Mouse (Mus musculus): ENCODE measurements around the gene BC107364. TPM values are rescaled to one million over a fixed set of nuclear protein-coding genes. Genes with fewer than 3 reads are reported as not detected.
"Not testable (repeated sequence)": the region's sequence is repeated elsewhere in the genome, so short reads cannot be mapped to it uniquely, and the experiment has no call there.

The BC107364 gene
- polyA plus RNA-seq, 1 experiment from 2014 or later: not detected

GRCm38 (mm10) chr3:96482451-96482850 lies 30.3 kb upstream of the BC107364 start:
- Histone ChIP-seq H3K36me3 (no peaks in the 10 kb centered on the region), H3K4me3 (no peak overlapping the region), H3K4me2 (no peak overlapping the region), H3K9ac (no peak overlapping the region), H3K27ac (no peak overlapping the region), H3K9me3 (no peaks in the 10 kb centered on the region), H3K27me3 (peaks cover 56% of the 10 kb centered on the region), H3K4me1 (replicated peaks) (peaks cover 4% of the 10 kb centered on the region; the same call in 1 of the 2 replicates)
- WGBS: 89% methylated on average over 13 of the region's 13 CpGs
- no peak for ATAC-seq (ENCODE audit: low FRiP score)

- no peaks in the 10 kb centered on the region for H3K9me3 ChIP-seq
- H3K27me3 ChIP-seq: peaks cover 62% of the 10 kb centered on the region
- no peak overlapping the region for H3K27ac ChIP-seq
- H3K4me1 ChIP-seq (replicated peaks): no peaks in the 10 kb centered on the region
- no peak overlapping the region for H3K9ac ChIP-seq
- H3K4me2 ChIP-seq: no peak overlapping the region
- ATAC-seq (ENCODE audit: low FRiP score): no peak
- no peaks in the 10 kb centered on the region for H3K36me3 ChIP-seq
- WGBS: 90% methylated on average over 3 of the region's 3 CpGs
- no peak overlapping the region for H3K4me3 ChIP-seq
Measured at GRCm38 (mm10) chr3:96481856-96482255, 29.8 kb upstream of the BC107364 start.

- Histone ChIP-seq H3K9ac (no peak overlapping the region), H3K4me1 (replicated peaks) (no peaks in the 10 kb centered on the region), H3K27ac (no peak overlapping the region), H3K4me3 (no peak overlapping the region), H3K27me3 (peaks cover 71% of the 10 kb centered on the region), H3K9me3 (no peaks in the 10 kb centered on the region), H3K4me2 (no peak overlapping the region), H3K36me3 (no peaks in the 10 kb centered on the region)
- 91% methylated on average over 4 of the region's 4 CpGs for WGBS
- ATAC-seq (ENCODE audit: low FRiP score): no peak
Measured at GRCm38 (mm10) chr3:96480684-96481270, 28.7 kb upstream of the BC107364 start.

- Histone ChIP-seq H3K9ac (no peak overlapping the region), H3K4me3 (no peak overlapping the region), H3K36me3 (no peaks in the 10 kb centered on the region), H3K27ac (no peak overlapping the region), H3K4me1 (replicated peaks) (peaks cover 7% of the 10 kb centered on the region), H3K4me2 (no peak overlapping the region), H3K9me3 (no peaks in the 10 kb centered on the region), H3K27me3 (peaks cover 74% of the 10 kb centered on the region)
- WGBS: 35% methylated on average over 3 of the region's 3 CpGs
- no peak for ATAC-seq (ENCODE audit: low FRiP score)
Measured at GRCm38 (mm10) chr3:96479249-96479648, 27.1 kb upstream of the BC107364 start.

- H3K4me1 ChIP-seq (replicated peaks): peaks cover 7% of the 10 kb centered on the region
- peaks cover 77% of the 10 kb centered on the region for H3K27me3 ChIP-seq
- 65% methylated on average over 6 of the region's 6 CpGs for WGBS
- H3K4me2 ChIP-seq: no peak overlapping the region
- no peak overlapping the region for H3K4me3 ChIP-seq
- no peaks in the 10 kb centered on the region for H3K36me3 ChIP-seq
- H3K9me3 ChIP-seq: no peaks in the 10 kb centered on the region
- no peak overlapping the region for H3K9ac ChIP-seq
- ATAC-seq (ENCODE audit: low FRiP score): no peak
- H3K27ac ChIP-seq: no peak overlapping the region
Measured at GRCm38 (mm10) chr3:96477558-96477957, 25.5 kb upstream of the BC107364 start.

- H3K36me3 ChIP-seq: no peaks in the 10 kb centered on the region
- 52% methylated on average over 3 of the region's 3 CpGs for WGBS
- peaks cover 81% of the 10 kb centered on the region for H3K27me3 ChIP-seq
- no peak overlapping the region for H3K4me3 ChIP-seq
- no peak for ATAC-seq (ENCODE audit: low FRiP score)
- no peak overlapping the region for H3K27ac ChIP-seq
- no peak overlapping the region for H3K4me2 ChIP-seq
- H3K4me1 ChIP-seq (replicated peaks): peaks cover 7% of the 10 kb centered on the region
- H3K9me3 ChIP-seq: no peaks in the 10 kb centered on the region
- no peak overlapping the region for H3K9ac ChIP-seq
Measured at GRCm38 (mm10) chr3:96477084-96477483, 25.0 kb upstream of the BC107364 start.

GRCm38 (mm10) chr3:96474909-96475655 lies 23.0 kb upstream of the BC107364 start:
- H3K9me3 ChIP-seq: no peaks in the 10 kb centered on the region
- H3K27ac ChIP-seq: no peak overlapping the region
- WGBS: 2% methylated on average over 44 of the region's 44 CpGs
- H3K4me1 ChIP-seq (replicated peaks): peaks cover 7% of the 10 kb centered on the region
- peak overlapping the region; percentile 51 for H3K4me2 ChIP-seq
- H3K4me3 ChIP-seq: peak overlapping the region; percentile 30
- H3K9ac ChIP-seq: peak overlapping the region; percentile 16; the same call in 1 of the 2 replicates
- peaks cover 82% of the 10 kb centered on the region for H3K27me3 ChIP-seq
- ATAC-seq (ENCODE audit: low FRiP score): no peak
- H3K36me3 ChIP-seq: no peaks in the 10 kb centered on the region

GRCm38 (mm10) chr3:96473556-96473955 lies 21.4 kb upstream of the BC107364 start:
- H3K27me3 ChIP-seq: peaks cover 82% of the 10 kb centered on the region
- 73% methylated on average over 3 of the region's 3 CpGs for WGBS
- not testable (repeated sequence) for H3K4me3 ChIP-seq; H3K4me2 ChIP-seq; H3K9ac ChIP-seq; H3K27ac ChIP-seq; ATAC-seq (ENCODE audit: low FRiP score); H3K9me3 ChIP-seq; H3K4me1 ChIP-seq (replicated peaks); H3K36me3 ChIP-seq

GRCm38 (mm10) chr3:96472066-96472465 lies 20.0 kb upstream of the BC107364 start:
- Histone ChIP-seq H3K4me2 (no peak overlapping the region), H3K36me3 (no peaks in the 10 kb centered on the region), H3K9ac (no peak overlapping the region), H3K27ac (no peak overlapping the region), H3K9me3 (no peaks in the 10 kb centered on the region), H3K4me3 (no peak overlapping the region), H3K4me1 (replicated peaks) (peaks cover 7% of the 10 kb centered on the region), H3K27me3 (peaks cover 80% of the 10 kb centered on the region)
- no peak for ATAC-seq (ENCODE audit: low FRiP score)
- 91% methylated on average over 5 of the region's 5 CpGs for WGBS

GRCm38 (mm10) chr3:96469626-96470025 lies 17.5 kb upstream of the BC107364 start:
- no peak overlapping the region for H3K9ac ChIP-seq
- H3K27ac ChIP-seq: no peak overlapping the region
- no peak overlapping the region for H3K4me2 ChIP-seq
- no peak overlapping the region for H3K4me3 ChIP-seq
- peaks cover 1% of the 10 kb centered on the region for H3K4me1 ChIP-seq (replicated peaks)
- H3K9me3 ChIP-seq: no peaks in the 10 kb centered on the region
- no peaks in the 10 kb centered on the region for H3K36me3 ChIP-seq
- 90% methylated on average over 3 of the region's 3 CpGs for WGBS
- no peak for ATAC-seq (ENCODE audit: low FRiP score)
- H3K27me3 ChIP-seq: peaks cover 82% of the 10 kb centered on the region

- not testable (repeated sequence) for H3K4me3 ChIP-seq; H3K4me1 ChIP-seq (replicated peaks); H3K9ac ChIP-seq; H3K27ac ChIP-seq; ATAC-seq (ENCODE audit: low FRiP score); H3K9me3 ChIP-seq; H3K4me2 ChIP-seq; H3K36me3 ChIP-seq
- 88% methylated on average over 3 of the region's 3 CpGs for WGBS
- peaks cover 80% of the 10 kb centered on the region for H3K27me3 ChIP-seq
Measured at GRCm38 (mm10) chr3:96468335-96468734, 16.2 kb upstream of the BC107364 start.

- Histone ChIP-seq H3K4me2 (no peak overlapping the region), H3K9me3 (no peaks in the 10 kb centered on the region), H3K4me3 (no peak overlapping the region), H3K9ac (no peak overlapping the region), H3K27me3 (peaks cover 73% of the 10 kb centered on the region), H3K36me3 (no peaks in the 10 kb centered on the region), H3K4me1 (replicated peaks) (peaks cover 3% of the 10 kb centered on the region; the same call in 1 of the 2 replicates), H3K27ac (no peak overlapping the region)
- ATAC-seq (ENCODE audit: low FRiP score): no peak
- 91% methylated on average over 8 of the region's 8 CpGs for WGBS
Measured at GRCm38 (mm10) chr3:96467641-96468040, 15.5 kb upstream of the BC107364 start.

GRCm38 (mm10) chr3:96463891-96464290 lies 11.8 kb upstream of the BC107364 start:
- ATAC-seq (ENCODE audit: low FRiP score): no peak
- WGBS: 5% methylated on average over 25 of the region's 25 CpGs
- Histone ChIP-seq H3K9me3 (no peaks in the 10 kb centered on the region), H3K27me3 (peaks cover 49% of the 10 kb centered on the region), H3K27ac (no peak overlapping the region), H3K4me3 (no peak overlapping the region), H3K9ac (no peak overlapping the region), H3K4me2 (no peak overlapping the region), H3K4me1 (replicated peaks) (peaks cover 3% of the 10 kb centered on the region; the same call in 1 of the 2 replicates), H3K36me3 (no peaks in the 10 kb centered on the region)

Measured in hindbrain, embryonic 13.5 days (tissue).